Mouse (Mus musculus) small intestine, adult 2 months (tissue): Measurements from ENCODE around the gene Srl.

Experiments used
- CTCF ChIP-seq: fragments of 200-500 bp; IDR thresholded peaks from 2 replicates; pipeline ENCODE4 v1.5.1; 2012; ENCODE audit warnings: low read depth, mild to moderate bottlenecking, control low read depth, inconsistent platforms, low read length, moderate library complexity, mixed read lengths; ENCODE audit not compliant: insufficient replicate concordance, insufficient read length; ENCODE audit errors: extremely low read depth
- POLR2A ChIP-seq: fragments of 200-500 bp; IDR thresholded peaks from 2 replicates; pipeline ENCODE4 v1.6.1; 2012; ENCODE audit warnings: low read depth, mild to moderate bottlenecking, control low read depth, inconsistent platforms, low read length, moderate library complexity

DNA sequence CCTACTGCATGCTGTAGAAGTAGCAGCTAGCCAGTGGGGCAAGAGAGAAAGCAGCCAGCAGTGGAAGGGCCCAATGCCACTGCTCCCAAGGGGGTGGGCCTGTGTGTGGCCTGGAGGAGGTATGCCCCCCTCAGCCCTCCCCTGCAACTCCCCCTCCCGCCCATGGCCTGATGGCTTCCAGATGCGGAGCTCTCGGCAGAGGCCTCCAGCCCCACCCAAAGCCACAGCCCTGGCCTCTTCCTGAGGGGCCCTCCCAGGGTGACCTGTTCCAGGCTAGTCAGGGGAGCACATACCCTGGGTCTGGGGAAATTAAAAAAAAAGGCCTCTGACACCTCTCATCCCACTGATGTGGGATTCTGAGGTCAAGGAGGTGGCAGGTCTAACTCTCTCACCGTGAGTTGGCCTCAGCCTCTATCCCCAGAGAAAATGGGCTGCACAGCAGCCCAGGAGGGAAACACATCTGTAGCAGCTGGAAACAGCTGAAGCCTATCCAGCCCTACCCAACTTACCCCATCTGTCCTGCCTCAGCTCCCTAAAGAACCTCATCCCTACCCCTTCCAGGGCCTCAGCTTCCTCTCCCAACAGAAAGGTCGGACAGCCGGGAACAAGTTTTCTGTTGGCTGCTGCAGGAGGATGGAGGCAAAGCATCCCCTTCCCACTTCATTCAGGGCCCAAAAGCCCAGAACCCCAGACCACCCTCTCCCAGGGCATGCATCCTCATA, 11.4 kb upstream of the Srl start:
- no peak for TF ChIP-seq CTCF
- TF ChIP-seq POLR2A = no peak
